Mouse (Mus musculus): ENCODE data around the gene 1700061G19Rik. TPM values are rescaled to one million over a fixed set of nuclear protein-coding genes. Genes with fewer than 3 reads are reported as not detected.

Gene 1700061G19Rik
- total and polyA plus RNA-seq, 2 experiments from 2014 or later: 0.35 TPM; not detected in 1

GRCm38 (mm10) chr17:56869481-56869977 is 5.7 kb upstream of the 1700061G19Rik start:
- H3K27me3 ChIP-seq (ENCODE audit: insufficient read depth, low read length): no peaks in the 10 kb centered on the region
- no peaks in the 10 kb centered on the region for H3K4me1 ChIP-seq (ENCODE audit: insufficient read depth, low read length)
- no peak overlapping the region for H3K27ac ChIP-seq
- ATAC-seq: no peak
- no peaks in the 10 kb centered on the region for H3K9me3 ChIP-seq (ENCODE audit: low read length)
- no peak overlapping the region for H3K9ac ChIP-seq (replicated peaks; ENCODE audit: low read length)
- WGBS: 59% methylated on average over 9 of the region's 9 CpGs
- no peaks in the 10 kb centered on the region for H3K36me3 ChIP-seq (ENCODE audit: insufficient read depth, low read length)
- DNase-seq (ENCODE audit: low spot score): no peak
- no peak overlapping the region for H3K4me3 ChIP-seq (ENCODE audit: low read length)
- no peak overlapping the region for H3K4me2 ChIP-seq (ENCODE audit: low read depth, low read length)
- no peak for TF ChIP-seq CTCF (IDR thresholded peaks at IDR 0.05; ENCODE audit: low read depth)

DNA sequence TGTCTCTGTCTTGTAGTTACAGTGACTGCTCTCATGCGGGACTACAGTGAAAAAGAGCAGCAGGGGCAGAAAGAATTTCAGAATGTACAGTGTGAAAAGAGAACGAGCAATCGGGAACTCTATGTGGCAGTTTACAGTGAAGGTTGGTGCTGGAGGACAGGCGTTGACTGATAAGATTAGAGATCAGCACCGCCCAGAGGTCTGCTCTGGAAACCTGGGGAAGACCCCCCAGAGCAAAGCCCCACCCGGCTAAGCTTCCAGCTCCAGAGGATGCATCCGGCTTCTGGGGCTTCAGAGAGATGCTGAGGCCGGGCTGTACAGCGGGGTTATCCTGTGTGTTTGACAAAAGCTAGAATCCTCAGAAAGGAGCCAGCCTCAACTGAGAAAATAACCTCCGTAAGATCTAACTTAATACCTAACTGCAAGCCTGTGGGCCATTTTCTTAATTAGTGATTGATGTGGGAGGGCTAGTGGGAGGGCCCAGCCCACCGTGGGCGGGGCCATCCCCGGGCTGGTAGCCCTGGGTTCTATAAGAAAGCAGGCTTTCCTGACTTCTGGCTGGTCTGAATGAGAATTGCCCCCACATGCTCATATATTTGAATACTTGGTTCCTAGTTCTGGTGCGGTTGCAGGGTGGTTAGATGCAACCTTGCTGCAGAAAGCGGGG is 4.9 kb upstream of the 1700061G19Rik start:
- H3K4me1 ChIP-seq (ENCODE audit: insufficient read depth, low read length): no peaks in the 10 kb centered on the region
- TF ChIP-seq CTCF (IDR thresholded peaks at IDR 0.05; ENCODE audit: low read depth): no peak
- no peaks in the 10 kb centered on the region for H3K9me3 ChIP-seq (ENCODE audit: low read length)
- DNase-seq (ENCODE audit: low spot score): no peak
- H3K4me3 ChIP-seq (ENCODE audit: low read length): no peak overlapping the region
- H3K27me3 ChIP-seq (ENCODE audit: insufficient read depth, low read length): no peaks in the 10 kb centered on the region
- 74% methylated on average over 15 of the region's 15 CpGs for WGBS
- no peak overlapping the region for H3K27ac ChIP-seq
- no peaks in the 10 kb centered on the region for H3K36me3 ChIP-seq (ENCODE audit: insufficient read depth, low read length)
- H3K9ac ChIP-seq (replicated peaks; ENCODE audit: low read length): no peak overlapping the region
- ATAC-seq: no peak
- no peak overlapping the region for H3K4me2 ChIP-seq (ENCODE audit: low read depth, low read length)

- DNase-seq (ENCODE audit: low spot score): no peak
- 68% methylated on average over 8 of the region's 8 CpGs for WGBS
Measured at GRCm38 (mm10) chr17:56871767-56872166, 3.5 kb upstream of the 1700061G19Rik start.

GRCm38 (mm10) chr17:56872512-56872911 is 2.8 kb upstream of the 1700061G19Rik start:
- WGBS: 80% methylated on average over 7 of the region's 7 CpGs
- Histone ChIP-seq H3K36me3 (ENCODE audit: insufficient read depth, low read length) (no peaks in the 10 kb centered on the region), H3K27me3 (ENCODE audit: insufficient read depth, low read length) (no peaks in the 10 kb centered on the region), H3K4me2 (ENCODE audit: low read depth, low read length) (no peak overlapping the region), H3K9ac (replicated peaks; ENCODE audit: low read length) (no peak overlapping the region), H3K9me3 (ENCODE audit: low read length) (no peaks in the 10 kb centered on the region), H3K27ac (no peak overlapping the region), H3K4me1 (ENCODE audit: insufficient read depth, low read length) (no peaks in the 10 kb centered on the region), H3K4me3 (ENCODE audit: low read length) (no peak overlapping the region)
- TF ChIP-seq CTCF (IDR thresholded peaks at IDR 0.05; ENCODE audit: low read depth): no peak
- DNase-seq (ENCODE audit: low spot score): no peak
- ATAC-seq: no peak

More at GRCm38 (mm10) chr17:56871767-56872166, 3.5 kb upstream of the 1700061G19Rik start:
- Histone ChIP-seq H3K4me1 (ENCODE audit: insufficient read depth, low read length) (no peaks in the 10 kb centered on the region), H3K9me3 (ENCODE audit: low read length) (no peaks in the 10 kb centered on the region), H3K27me3 (ENCODE audit: insufficient read depth, low read length) (no peaks in the 10 kb centered on the region), H3K27ac (no peak overlapping the region), H3K9ac (replicated peaks; ENCODE audit: low read length) (no peak overlapping the region), H3K4me3 (ENCODE audit: low read length) (no peak overlapping the region), H3K36me3 (ENCODE audit: insufficient read depth, low read length) (no peaks in the 10 kb centered on the region), H3K4me2 (ENCODE audit: low read depth, low read length) (no peak overlapping the region)
- ATAC-seq: no peak
- no peak for TF ChIP-seq CTCF (IDR thresholded peaks at IDR 0.05; ENCODE audit: low read depth)

DNA sequence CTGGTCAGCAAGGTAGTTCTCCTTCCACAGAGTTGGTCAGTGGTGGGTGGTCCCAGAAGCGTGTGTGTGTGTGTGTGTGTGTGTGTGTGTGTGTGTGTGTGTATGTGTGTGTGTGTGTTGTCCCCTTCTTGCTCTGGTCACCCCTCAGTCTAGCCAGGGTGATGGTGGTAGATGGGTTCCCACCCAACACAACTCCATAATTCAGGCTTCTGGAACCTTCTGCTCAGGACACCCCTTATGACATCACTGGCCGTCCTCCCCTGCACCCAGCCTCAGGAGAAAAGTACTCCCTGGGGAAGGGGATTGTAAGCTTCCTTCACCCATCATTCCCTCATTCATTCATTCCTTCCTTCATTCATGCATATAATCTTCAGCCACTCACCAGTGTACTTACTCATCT is 1.0 kb upstream of the 1700061G19Rik start, which contains the start of gene Acsbg2:
Gene Acsbg2 (minus strand): TSS at position 211 of the 400 bp plus-strand sequence.
- H3K27me3 ChIP-seq (ENCODE audit: insufficient read depth, low read length): no peaks in the 10 kb centered on the region
- no peak within 1 kb of the TSS for H3K9ac ChIP-seq (replicated peaks; ENCODE audit: low read length)
- H3K4me2 ChIP-seq (ENCODE audit: low read depth, low read length): no peak within 1 kb of the TSS
- WGBS: 82% methylated on average over 2 of the region's 2 CpGs
- no peaks in the 10 kb centered on the region for H3K36me3 ChIP-seq (ENCODE audit: insufficient read depth, low read length)
- ATAC-seq (no peak), DNase-seq (ENCODE audit: low spot score) (no peak)
- no peak within 1 kb of the TSS for H3K4me3 ChIP-seq (ENCODE audit: low read length)
- TF ChIP-seq CTCF (IDR thresholded peaks at IDR 0.05; ENCODE audit: low read depth): no peak
- H3K27ac ChIP-seq: no peak within 1 kb of the TSS
- H3K4me1 ChIP-seq (ENCODE audit: insufficient read depth, low read length): no peaks in the 10 kb centered on the region
- H3K9me3 ChIP-seq (ENCODE audit: low read length): no peaks in the 10 kb centered on the region

DNA sequence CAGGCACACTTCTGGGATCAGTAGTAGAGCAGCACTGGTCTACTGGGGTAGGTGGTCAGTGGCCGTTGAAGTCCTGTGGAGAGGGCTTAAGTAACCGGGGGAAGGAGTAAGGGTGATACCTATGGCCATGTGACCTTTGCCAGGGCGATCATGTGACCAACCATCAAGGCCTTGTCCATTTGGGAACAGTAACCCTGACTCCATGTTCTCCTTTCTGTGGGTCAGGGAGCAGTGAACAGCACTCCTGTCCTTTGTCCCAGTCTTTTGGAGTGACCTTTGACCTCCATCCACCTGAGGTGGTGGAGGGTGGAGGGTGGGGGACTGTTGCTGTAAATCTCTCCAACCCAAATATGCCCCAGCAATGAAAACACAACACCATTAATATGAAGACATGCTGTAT is 1.2 kb downstream of the 1700061G19Rik start:
- DNase-seq (ENCODE audit: low spot score) (no peak), ATAC-seq (no peak)
- H3K9me3 ChIP-seq (ENCODE audit: low read length): no peaks in the 10 kb centered on the region
- 86% methylated on average over 3 of the region's 3 CpGs for WGBS
- no peak for TF ChIP-seq CTCF (IDR thresholded peaks at IDR 0.05; ENCODE audit: low read depth)
- no peaks in the 10 kb centered on the region for H3K27me3 ChIP-seq (ENCODE audit: insufficient read depth, low read length)
- no peak overlapping the region for H3K9ac ChIP-seq (replicated peaks; ENCODE audit: low read length)
- no peaks in the 10 kb centered on the region for H3K4me1 ChIP-seq (ENCODE audit: insufficient read depth, low read length)
- no peak overlapping the region for H3K4me2 ChIP-seq (ENCODE audit: low read depth, low read length)
- H3K27ac ChIP-seq: no peak overlapping the region
- H3K36me3 ChIP-seq (ENCODE audit: insufficient read depth, low read length): no peaks in the 10 kb centered on the region
- no peak overlapping the region for H3K4me3 ChIP-seq (ENCODE audit: low read length)

GRCm38 (mm10) chr17:56876981-56877380 is 1.7 kb downstream of the 1700061G19Rik start:
- Histone ChIP-seq H3K4me1 (ENCODE audit: insufficient read depth, low read length) (no peaks in the 10 kb centered on the region), H3K27me3 (ENCODE audit: insufficient read depth, low read length) (no peaks in the 10 kb centered on the region), H3K9ac (replicated peaks; ENCODE audit: low read length) (no peak overlapping the region), H3K27ac (no peak overlapping the region), H3K4me2 (ENCODE audit: low read depth, low read length) (no peak overlapping the region), H3K4me3 (ENCODE audit: low read length) (no peak overlapping the region), H3K36me3 (ENCODE audit: insufficient read depth, low read length) (no peaks in the 10 kb centered on the region), H3K9me3 (ENCODE audit: low read length) (no peaks in the 10 kb centered on the region)
- DNase-seq (ENCODE audit: low spot score) (no peak), ATAC-seq (no peak)
- 75% methylated on average over 8 of the region's 8 CpGs for WGBS
- no peak for TF ChIP-seq CTCF (IDR thresholded peaks at IDR 0.05; ENCODE audit: low read depth)

Measured in hindbrain, postnatal 0 days (tissue).